Mouse (Mus musculus) urinary bladder, postnatal 4 days (tissue): ENCODE data around the gene Krt78.
A peak's percentile ranks its signal among the peaks of the same experiment; 100 is the strongest.
"Not testable (repeated sequence)": the region's sequence is repeated elsewhere in the genome, so short reads cannot be mapped to it uniquely, and the experiment has no call there.

ENCODE experiments used
- DNase-seq, 2 experiments: peaks; one replicate each; pipeline ENCODE4 v3.0.0; 2021 to 2022; ENCODE audit warnings: low spot score in 2 of 2

The Krt78 gene

DNA sequence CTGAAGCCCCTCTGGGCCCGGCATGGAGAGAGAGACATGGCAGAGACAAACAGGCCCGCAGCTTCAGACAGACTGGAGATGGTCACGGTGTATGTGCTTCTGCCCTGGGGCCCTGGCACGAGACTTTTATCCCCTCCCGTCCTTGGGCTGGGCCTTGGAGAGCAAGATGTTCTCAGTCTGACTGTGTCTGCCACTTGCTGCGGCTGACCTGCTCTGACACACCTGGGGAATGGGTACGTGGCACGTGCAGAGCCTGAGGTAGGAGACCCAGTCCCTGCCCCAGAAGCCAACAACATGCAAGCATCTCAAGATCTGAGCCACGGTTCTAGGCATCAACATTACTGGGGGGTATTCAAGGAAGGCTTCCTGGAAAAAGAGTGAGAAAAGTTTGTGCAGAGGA lies at the start of gene Krt78:
Gene Krt78, minus strand, starts transcription at position 101 of the 400 bp plus-strand sequence.
- no peak for DNase-seq

DNA sequence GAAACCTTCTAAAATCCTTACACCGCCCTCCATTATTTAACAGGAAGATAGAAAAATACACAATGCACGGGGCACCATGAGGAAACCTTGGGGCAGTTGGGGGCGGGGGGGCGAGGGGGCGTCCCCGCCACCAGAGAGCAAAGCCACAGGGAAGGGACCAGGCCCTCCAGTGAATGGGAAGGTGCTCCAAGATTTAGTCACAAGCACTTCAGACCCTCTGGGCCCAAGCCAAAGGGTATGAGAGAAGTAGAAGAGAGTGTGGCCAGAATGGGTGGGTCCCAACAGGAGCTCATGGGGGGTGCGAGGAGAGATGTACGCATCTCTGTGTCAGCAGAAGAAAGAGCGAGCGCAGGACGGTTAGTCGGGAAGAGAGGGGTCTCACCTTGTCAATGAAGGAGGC lies 49.4 kb upstream of the Krt78 start:
- no peak for DNase-seq

- DNase-seq = peak; percentile 61 to 68
Observed at GRCm38 (mm10) chr15:102002646-102003488, 48.8 kb upstream of the Krt78 start.

GRCm38 (mm10) chr15:101999676-102000335 lies 45.7 kb upstream of the Krt78 start:
- no peak for DNase-seq

- no peak for DNase-seq
Observed at GRCm38 (mm10) chr15:101999156-101999555, 45.1 kb upstream of the Krt78 start.

DNA sequence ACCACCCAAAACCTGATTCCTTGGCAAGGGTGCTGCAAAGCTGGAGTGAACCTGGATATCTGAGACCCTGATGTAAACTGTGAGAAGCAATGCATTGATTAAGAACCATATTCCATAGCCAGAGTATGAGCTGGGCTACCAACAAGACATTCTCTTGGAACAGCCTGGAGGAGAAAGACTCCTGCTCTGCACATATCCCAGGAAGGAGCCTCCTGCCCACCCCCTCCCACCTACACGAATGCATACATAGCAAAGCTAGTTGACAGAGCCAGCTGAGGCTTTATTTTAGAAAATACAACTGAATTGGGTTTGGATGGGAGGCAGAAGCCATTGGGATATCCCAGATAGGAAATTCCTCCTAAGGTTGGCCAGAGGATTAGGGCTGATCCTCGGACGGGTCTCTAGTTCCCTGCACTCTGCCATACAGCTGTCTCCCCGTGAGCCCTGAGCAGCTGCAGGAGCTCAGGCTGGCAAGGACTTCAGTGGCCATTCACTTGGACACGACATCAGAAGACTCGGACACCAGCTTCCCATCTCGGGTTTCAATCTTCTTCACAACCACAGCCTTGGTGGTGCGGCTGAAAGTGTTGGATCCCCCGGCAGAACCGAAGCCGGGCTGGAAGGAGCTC lies 42.5 kb upstream of the Krt78 start:
- DNase-seq = not testable (repeated sequence)

- no peak for DNase-seq
Observed at GRCm38 (mm10) chr15:101995484-101996236, 41.6 kb upstream of the Krt78 start.

GRCm38 (mm10) chr15:101994365-101994764 lies 40.3 kb upstream of the Krt78 start:
- no peak for DNase-seq

DNA sequence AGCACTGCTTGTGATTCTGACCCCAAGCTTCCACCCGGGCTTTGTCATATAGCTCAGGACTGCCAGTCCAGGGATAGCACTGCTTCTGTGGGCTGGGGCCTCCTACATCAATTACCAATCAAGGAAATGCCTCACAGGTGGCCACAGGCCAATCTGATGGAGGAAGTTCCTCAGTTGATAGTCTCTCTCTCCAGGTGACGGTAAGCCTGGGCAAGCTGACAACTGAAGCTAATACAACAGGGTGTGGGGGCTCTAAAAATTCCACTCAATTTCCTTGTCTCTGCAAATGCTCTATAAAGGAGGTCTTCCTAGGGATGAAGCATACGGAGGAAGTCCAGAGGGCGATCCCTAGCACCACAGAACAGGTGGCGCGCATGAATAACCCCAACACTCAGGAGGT lies 36.9 kb upstream of the Krt78 start:
- DNase-seq = no peak

DNA sequence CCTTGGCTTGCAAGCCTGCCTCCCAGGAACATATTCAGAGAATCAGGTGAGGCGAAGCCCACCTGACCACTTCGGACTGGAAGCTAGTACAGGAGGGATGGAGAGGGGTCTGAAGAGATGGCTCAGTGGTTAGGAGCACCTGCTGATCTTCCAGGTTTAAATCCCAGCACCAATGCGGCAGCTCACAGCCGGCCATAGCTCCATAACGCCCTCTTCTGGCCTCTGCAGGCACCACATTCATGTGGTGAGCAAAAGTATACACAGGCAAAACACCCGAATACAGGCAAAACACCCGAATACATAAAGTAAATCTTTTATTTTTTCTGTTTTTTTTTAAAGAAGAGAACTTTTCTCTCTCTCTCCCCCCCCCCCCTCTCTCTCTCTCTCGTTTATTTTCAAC lies 34.6 kb upstream of the Krt78 start:
- DNase-seq = no peak

- DNase-seq = peak; percentile 65 to 89
Observed at GRCm38 (mm10) chr15:101988119-101988518, 34.0 kb upstream of the Krt78 start.

GRCm38 (mm10) chr15:101984746-101985145 lies 30.7 kb upstream of the Krt78 start:
- no peak for DNase-seq

- DNase-seq = peak; percentile 87 to 95
Observed at GRCm38 (mm10) chr15:101983949-101984601, 30.0 kb upstream of the Krt78 start.

DNA sequence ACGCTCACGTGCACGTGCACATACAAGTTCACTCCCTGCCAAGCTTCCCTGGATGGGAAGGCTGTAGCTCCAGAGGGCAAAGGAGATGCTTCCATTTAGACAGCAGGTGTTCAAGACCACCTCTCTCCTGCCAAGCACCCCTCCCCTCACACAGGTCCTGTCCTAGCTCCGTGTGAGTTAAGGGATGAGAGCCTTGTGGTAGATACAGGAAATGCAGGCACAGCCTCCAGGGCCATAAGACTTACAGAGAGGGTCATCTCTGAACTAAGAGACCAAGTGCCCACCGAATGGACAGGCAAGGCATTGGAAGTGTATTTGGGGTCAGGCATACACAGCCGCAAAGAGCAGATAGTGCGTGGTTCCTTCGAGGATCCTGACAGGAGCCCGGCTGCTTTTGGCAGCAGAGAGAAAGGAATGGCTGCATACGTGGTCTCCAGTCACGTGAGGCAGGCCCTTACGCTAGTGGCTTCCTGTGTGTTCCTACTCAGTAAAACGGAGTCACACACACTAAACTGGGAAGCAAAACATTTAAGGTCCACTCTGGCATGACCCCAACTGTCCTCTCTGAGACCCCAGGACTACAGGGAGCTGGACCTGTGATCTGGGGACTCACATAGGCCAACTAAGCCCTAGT lies 29.3 kb upstream of the Krt78 start:
- DNase-seq = no peak

- peak; percentile 74 to 77 for DNase-seq
Observed at GRCm38 (mm10) chr15:101980849-101981248, 26.8 kb upstream of the Krt78 start.

GRCm38 (mm10) chr15:101977043-101977726 lies 23.1 kb upstream of the Krt78 start:
- peak; percentile 92 to 95 for DNase-seq

DNA sequence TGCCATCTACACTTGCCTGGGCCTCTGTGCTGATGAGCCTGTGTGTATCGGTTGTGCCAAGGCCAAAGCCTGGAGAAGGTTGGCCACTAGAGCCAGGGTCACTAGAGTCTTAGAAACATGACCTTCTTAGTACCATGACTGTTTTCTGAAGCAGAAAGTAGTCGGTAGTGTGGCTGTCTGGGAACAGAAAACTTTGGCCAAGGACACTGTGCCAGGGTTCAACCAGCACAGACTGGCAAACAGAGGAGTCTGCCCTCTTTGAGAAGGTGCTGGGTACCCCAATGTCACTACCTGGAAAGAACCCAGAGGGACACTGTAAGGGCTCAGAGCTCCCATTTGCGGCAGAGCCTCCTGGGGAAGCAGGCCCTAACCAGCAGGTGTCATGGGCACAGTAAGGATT lies 22.6 kb upstream of the Krt78 start:
- no peak for DNase-seq

- peak; percentile 61 to 79 for DNase-seq
Observed at GRCm38 (mm10) chr15:101976023-101976422, 21.9 kb upstream of the Krt78 start.

DNA sequence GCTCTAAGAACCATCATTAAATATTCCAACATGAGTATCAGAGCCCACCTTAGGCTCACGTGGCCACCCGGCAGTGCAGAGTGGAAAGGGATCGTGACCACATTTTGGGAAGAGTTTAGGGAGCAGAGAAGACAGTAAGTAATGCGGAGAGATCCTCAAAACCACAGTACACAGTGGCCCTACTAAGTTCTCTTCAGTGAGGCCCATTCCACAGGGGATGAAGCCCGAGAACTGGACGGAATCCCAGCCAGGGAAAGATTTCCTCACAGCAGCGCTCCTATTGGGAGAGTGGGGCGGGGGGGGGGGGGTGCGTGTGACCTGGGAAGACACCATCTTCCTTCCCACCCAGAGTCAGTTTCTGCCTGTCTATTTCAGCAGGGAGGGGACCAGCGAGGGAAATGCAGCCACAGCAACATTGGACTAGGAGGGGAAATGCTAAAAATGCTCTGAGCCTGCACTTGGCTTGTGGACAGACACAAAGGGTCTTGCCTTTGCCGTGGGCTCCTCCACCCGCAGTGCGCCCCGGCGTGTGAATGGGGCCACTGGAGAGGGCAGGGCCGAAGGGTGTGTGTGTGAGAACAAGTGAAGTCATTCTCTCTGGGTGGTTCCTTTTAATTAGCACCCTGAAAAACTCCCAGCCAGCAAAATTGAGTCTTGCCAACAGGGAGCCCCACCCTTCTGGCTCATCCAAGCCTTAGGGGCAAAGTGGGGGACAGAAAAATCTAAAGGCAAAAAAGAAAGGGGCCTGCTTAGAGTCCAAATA lies 20.2 kb upstream of the Krt78 start:
- no peak for DNase-seq
